Mouse (Mus musculus): ENCODE data around the gene Igdcc3. TPM values are rescaled to one million over a fixed set of nuclear protein-coding genes. Genes with fewer than 3 reads are reported as not detected.

Gene Igdcc3
- total and polyA plus RNA-seq, 2 experiments from 2014 or later, result 0.11 TPM; not detected in 1

DNA sequence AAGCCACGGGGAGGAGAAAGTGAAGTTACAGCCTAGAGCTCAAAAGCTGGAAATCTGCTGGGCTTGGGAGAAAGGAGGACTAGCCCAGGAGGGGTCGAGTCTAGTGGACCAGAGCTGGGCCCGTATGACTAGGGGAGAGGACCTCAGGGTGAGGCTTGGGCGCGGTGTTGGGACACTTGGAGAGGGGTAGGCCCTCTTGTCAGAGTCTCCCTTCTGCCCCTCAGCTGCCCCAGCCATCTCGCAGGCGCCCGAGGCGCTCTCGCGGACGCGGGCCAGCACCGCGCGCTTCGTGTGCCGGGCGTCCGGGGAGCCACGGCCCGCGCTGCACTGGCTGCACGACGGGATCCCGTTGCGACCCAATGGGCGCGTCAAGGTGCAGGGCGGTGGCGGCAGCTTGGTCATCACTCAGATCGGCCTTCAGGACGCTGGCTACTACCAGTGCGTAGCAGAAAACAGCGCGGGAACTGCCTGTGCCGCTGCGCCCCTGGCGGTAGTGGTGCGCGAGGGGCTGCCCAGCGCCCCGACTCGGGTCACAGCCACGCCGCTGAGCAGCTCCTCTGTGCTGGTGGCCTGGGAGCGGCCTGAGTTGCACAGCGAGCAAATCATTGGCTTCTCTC is 17.3 kb upstream of the Igdcc3 start:
- ATAC-seq (ENCODE audit: insufficient read depth, low read depth), result peak; percentile 60; the same call in 1 of the 2 replicates
- Histone ChIP-seq H3K9me3 (replicated peaks; ENCODE audit: control insufficient read depth, low read length) (no peaks in the 10 kb centered on the region), H3K4me2 (ENCODE audit: low read depth, low read length) (peak overlapping the region; percentile 73), H3K36me3 (replicated peaks; ENCODE audit: control insufficient read depth, insufficient read depth, low read length) (no peaks in the 10 kb centered on the region; the same call in 1 of the 2 replicates), H3K9ac (replicated peaks; ENCODE audit: low read depth, low read length) (no peak overlapping the region; the same call in 1 of the 2 replicates), H3K27ac (ENCODE audit: low read depth) (no peak overlapping the region), H3K4me3 (ENCODE audit: low read depth, low read length) (peak overlapping the region; percentile 38), H3K4me1 (ENCODE audit: control insufficient read depth, insufficient read depth) (peaks cover 6% of the 10 kb centered on the region; the same call in 1 of the 2 replicates), H3K27me3 (ENCODE audit: control insufficient read depth, insufficient read depth, low read length) (peaks cover 34% of the 10 kb centered on the region)
- DNase-seq (ENCODE audit: low spot score), result peak; percentile 33
- TF ChIP-seq CTCF (IDR thresholded peaks at IDR 0.05; ENCODE audit: low read depth) (peak; percentile 70), EP300 (IDR thresholded peaks at IDR 0.05; ENCODE audit: low read depth) (no peak)
- WGBS, result 8% methylated on average over 42 of the region's 48 CpGs

DNA sequence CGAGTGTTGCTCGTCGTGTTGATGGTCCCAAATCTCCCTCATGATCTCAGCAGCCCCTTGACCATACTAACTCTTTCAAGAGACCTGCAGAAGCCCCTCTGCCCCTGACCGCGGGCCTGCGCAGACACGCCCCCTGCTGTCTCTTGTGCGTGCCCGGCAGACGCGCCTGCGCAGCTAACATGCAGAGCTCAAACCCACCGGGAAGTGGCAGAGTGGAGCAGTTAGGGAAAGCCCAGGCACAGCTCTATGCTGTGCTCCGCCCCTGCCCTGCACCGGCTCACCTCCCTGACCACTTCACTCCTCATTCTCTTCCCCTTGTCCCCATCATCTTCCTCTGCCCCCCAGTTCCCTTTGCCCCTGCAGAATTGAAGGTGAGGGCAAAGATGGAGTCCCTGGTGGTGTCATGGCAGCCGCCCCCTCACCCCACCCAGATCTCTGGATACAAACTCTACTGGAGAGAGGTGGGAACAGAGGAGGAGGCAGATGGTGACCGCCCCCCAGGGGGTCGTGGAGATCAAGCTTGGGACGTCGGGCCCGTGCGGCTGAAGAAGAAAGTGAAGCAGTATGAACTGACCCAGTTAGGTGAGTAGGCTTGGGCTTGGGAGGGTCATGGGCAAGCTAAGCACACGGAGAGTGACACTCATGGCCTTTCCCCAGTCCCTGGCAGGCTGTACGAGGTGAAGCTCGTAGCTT is 12.7 kb upstream of the Igdcc3 start:
- Histone ChIP-seq H3K9ac (replicated peaks; ENCODE audit: low read depth, low read length) (no peak overlapping the region), H3K36me3 (replicated peaks; ENCODE audit: control insufficient read depth, insufficient read depth, low read length) (no peaks in the 10 kb centered on the region; the same call in 1 of the 2 replicates), H3K27ac (ENCODE audit: low read depth) (no peak overlapping the region), H3K4me1 (ENCODE audit: control insufficient read depth, insufficient read depth) (peaks cover 6% of the 10 kb centered on the region; the same call in 1 of the 2 replicates), H3K9me3 (replicated peaks; ENCODE audit: control insufficient read depth, low read length) (no peaks in the 10 kb centered on the region), H3K4me2 (ENCODE audit: low read depth, low read length) (peak overlapping the region; percentile 51), H3K4me3 (ENCODE audit: low read depth, low read length) (peak overlapping the region; percentile 17), H3K27me3 (ENCODE audit: control insufficient read depth, insufficient read depth, low read length) (peaks cover 19% of the 10 kb centered on the region)
- TF ChIP-seq EP300 (IDR thresholded peaks at IDR 0.05; ENCODE audit: low read depth) (no peak), CTCF (IDR thresholded peaks at IDR 0.05; ENCODE audit: low read depth) (peak; percentile 50)
- peak; percentile 69 for ATAC-seq (ENCODE audit: insufficient read depth, low read depth)
- WGBS, result 14% methylated on average over 25 of the region's 25 CpGs
- DNase-seq (ENCODE audit: low spot score), result peak; percentile 37

DNA sequence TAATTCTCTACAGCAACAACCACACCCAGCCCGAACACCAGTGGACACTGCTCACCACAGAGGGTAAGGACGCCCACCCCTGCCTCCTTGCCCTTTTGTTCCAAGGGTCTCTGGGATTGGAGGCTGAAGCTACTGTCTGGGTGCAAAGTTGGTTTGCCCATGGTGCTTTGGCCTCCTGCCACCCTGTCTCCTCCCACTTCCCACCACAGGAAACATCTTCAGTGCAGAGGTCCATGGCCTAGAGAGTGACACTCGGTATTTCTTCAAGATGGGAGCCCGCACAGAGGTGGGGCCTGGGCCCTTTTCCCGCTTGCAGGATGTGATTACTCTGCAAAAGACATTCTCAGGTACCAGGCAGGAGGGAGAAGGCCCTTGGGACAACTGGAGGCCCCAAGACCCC is 9.3 kb upstream of the Igdcc3 start:
- Histone ChIP-seq H3K9ac (replicated peaks; ENCODE audit: low read depth, low read length) (no peak overlapping the region), H3K4me1 (ENCODE audit: control insufficient read depth, insufficient read depth) (peaks cover 3% of the 10 kb centered on the region; the same call in 1 of the 2 replicates), H3K27me3 (ENCODE audit: control insufficient read depth, insufficient read depth, low read length) (0 out of 2 replicates have a peak, but pooled peaks cover 5% of the 10 kb centered on the region), H3K36me3 (replicated peaks; ENCODE audit: control insufficient read depth, insufficient read depth, low read length) (no peaks in the 10 kb centered on the region; the same call in 1 of the 2 replicates), H3K9me3 (replicated peaks; ENCODE audit: control insufficient read depth, low read length) (no peaks in the 10 kb centered on the region), H3K4me2 (ENCODE audit: low read depth, low read length) (no peak overlapping the region), H3K27ac (ENCODE audit: low read depth) (no peak overlapping the region), H3K4me3 (ENCODE audit: low read depth, low read length) (no peak overlapping the region)
- WGBS, result 77% methylated on average over 5 of the region's 5 CpGs
- no peak for DNase-seq (ENCODE audit: low spot score)
- ATAC-seq (ENCODE audit: insufficient read depth, low read depth), result no peak
- TF ChIP-seq CTCF (IDR thresholded peaks at IDR 0.05; ENCODE audit: low read depth) (no peak), EP300 (IDR thresholded peaks at IDR 0.05; ENCODE audit: low read depth) (no peak)

DNA sequence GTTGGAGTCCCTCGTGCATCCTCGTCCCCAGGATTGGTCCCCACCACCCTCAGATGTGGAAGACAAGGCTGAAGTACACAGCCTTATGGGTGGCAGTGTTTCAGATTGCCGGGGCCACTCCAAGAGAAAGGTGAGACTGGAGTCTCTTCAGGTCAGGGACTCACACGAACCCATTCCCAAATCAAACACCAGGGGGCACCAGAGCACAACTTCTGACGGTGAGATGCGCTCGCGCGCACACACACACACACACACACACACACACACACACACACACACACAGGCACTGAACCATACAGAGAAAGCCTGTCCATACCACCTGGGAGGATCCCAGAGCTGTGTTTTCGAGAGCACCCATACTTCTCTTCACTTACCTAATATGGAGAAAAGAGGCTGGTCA is 7.2 kb upstream of the Igdcc3 start:
- no peak overlapping the region for H3K9ac ChIP-seq (replicated peaks; ENCODE audit: low read depth, low read length)
- H3K36me3 ChIP-seq (replicated peaks; ENCODE audit: control insufficient read depth, insufficient read depth, low read length), result no peaks in the 10 kb centered on the region
- DNase-seq (ENCODE audit: low spot score), result peak; percentile 44
- peak; percentile 77 for TF ChIP-seq CTCF (IDR thresholded peaks at IDR 0.05; ENCODE audit: low read depth)
- TF ChIP-seq EP300 (IDR thresholded peaks at IDR 0.05; ENCODE audit: low read depth), result no peak
- no peaks in the 10 kb centered on the region for H3K9me3 ChIP-seq (replicated peaks; ENCODE audit: control insufficient read depth, low read length)
- H3K27me3 ChIP-seq (ENCODE audit: control insufficient read depth, insufficient read depth, low read length), result 0 out of 2 replicates have a peak, but pooled peaks cover under 1% of the 10 kb centered on the region
- 0 out of 2 replicates have a peak, but pooled peaks have one; percentile 40 for ATAC-seq (ENCODE audit: insufficient read depth, low read depth)
- 4% methylated on average over 10 of the region's 10 CpGs for WGBS
- no peak overlapping the region for H3K27ac ChIP-seq (ENCODE audit: low read depth)
- H3K4me2 ChIP-seq (ENCODE audit: low read depth, low read length), result no peak overlapping the region
- no peaks in the 10 kb centered on the region for H3K4me1 ChIP-seq (ENCODE audit: control insufficient read depth, insufficient read depth)
- no peak overlapping the region for H3K4me3 ChIP-seq (ENCODE audit: low read depth, low read length)

DNA sequence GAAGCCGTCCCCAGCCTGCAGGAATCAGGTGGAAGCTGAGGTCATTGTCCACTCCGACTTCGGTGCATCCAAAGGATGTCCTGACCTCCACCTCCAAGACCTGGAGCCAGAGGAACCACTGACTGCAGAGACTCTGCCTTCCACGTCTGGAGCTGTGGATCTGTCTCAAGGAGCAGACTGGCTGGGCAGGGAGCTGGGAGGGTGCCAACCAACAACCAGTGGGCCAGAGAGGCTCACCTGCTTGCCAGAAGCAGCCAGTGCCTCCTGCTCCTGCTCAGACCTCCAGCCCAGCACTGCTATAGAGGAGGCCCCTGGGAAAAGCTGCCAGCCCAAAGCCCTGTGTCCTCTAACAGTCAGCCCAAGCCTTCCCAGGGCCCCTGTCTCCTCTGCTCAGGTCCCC is 5.9 kb upstream of the Igdcc3 start:
- no peak for ATAC-seq (ENCODE audit: insufficient read depth, low read depth)
- 82% methylated on average over 4 of the region's 4 CpGs for WGBS
- Histone ChIP-seq H3K27ac (ENCODE audit: low read depth) (no peak overlapping the region), H3K27me3 (ENCODE audit: control insufficient read depth, insufficient read depth, low read length) (peaks cover 14% of the 10 kb centered on the region), H3K9me3 (replicated peaks; ENCODE audit: control insufficient read depth, low read length) (no peaks in the 10 kb centered on the region), H3K4me2 (ENCODE audit: low read depth, low read length) (no peak overlapping the region), H3K36me3 (replicated peaks; ENCODE audit: control insufficient read depth, insufficient read depth, low read length) (no peaks in the 10 kb centered on the region), H3K4me1 (ENCODE audit: control insufficient read depth, insufficient read depth) (no peaks in the 10 kb centered on the region), H3K9ac (replicated peaks; ENCODE audit: low read depth, low read length) (no peak overlapping the region), H3K4me3 (ENCODE audit: low read depth, low read length) (no peak overlapping the region)
- DNase-seq (ENCODE audit: low spot score), result no peak
- TF ChIP-seq CTCF (IDR thresholded peaks at IDR 0.05; ENCODE audit: low read depth) (no peak), EP300 (IDR thresholded peaks at IDR 0.05; ENCODE audit: low read depth) (no peak)

All from heart, postnatal 0 days (tissue).